Mouse (Mus musculus) activated CD4-positive, CD25-positive, alpha-beta regulatory T cell, adult 9 weeks (primary cell): ENCODE data around the gene Rbp2. TPM values are rescaled to one million over a fixed set of nuclear protein-coding genes. Genes with fewer than 3 reads are reported as not detected.

Experiments used
- polyA plus RNA-seq: library from polyadenylated mRNA; unstranded; fragments of 100-300 nt; shearing (Covaris generic); gene quantifications from one replicate; pipeline ENCODE4 v1.2.1, GENCODE M21; 2017

The Rbp2 gene
- polyA plus RNA-seq, result not detected

DNA sequence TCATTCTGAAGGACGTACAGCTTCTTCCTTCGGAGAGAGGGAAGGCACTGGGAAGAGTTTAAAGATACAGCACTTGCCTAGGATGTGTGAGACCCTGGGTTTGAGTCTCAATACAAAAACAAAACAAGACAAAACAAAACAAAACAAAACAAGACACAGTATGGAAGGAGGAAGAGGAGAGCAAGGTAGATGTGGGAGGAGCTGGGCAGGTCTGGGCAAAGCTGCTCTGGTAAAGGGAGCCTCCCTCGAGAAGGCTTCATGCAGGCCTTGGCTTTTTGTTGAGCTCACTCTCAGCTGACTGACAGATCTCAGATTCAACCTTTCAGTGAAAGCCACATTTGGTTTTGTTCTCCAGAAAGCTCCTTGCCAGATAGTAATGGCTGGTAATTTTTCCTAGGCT is at the start of gene Rbp2:
Rbp2 (plus strand) TSS at position 301 of the 400 bp plus-strand sequence.

Other genes with a start within 250 kb of the Rbp2 start
- gene Nmnat3, start 198.7 kb upstream of the Rbp2 start, polyA plus RNA-seq, result 10.6 TPM
- gene Rbp1, start 63.2 kb upstream of the Rbp2 start, polyA plus RNA-seq, result not detected
- 137 TPM for gene Copb2, start 77.6 kb downstream of the Rbp2 start, polyA plus RNA-seq
- 27.5 TPM for gene Mrps22, start 115.5 kb downstream of the Rbp2 start, polyA plus RNA-seq